Mouse (Mus musculus): ENCODE measurements around the gene Polr3a.
A peak's percentile ranks its signal among the peaks of the same experiment; 100 is the strongest.

Gene Polr3a

DNA sequence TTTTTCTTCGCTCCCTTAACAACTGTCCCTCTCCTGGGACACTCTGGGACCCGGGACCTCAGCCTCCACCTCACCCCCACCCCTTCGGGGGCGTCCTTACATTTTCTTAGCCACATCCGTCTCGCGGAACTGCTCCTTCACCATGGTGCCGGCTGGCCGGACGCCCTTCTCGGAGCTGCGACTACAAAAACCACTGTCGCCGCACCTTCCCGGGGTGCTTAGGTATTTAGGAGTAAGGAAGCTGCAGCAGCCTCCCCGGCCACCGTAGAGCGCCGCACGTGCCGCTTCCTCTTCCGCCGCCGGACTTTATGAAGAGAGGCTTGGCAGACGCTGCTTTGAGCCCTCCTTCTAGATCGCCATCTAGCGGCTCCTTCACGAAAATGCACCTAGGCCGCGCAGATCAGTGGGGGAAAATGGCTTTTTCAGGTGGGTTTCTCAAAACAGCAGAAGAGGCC lies at the start of gene Polr3a, which contains the start of gene Rps24:
Gene Polr3a, minus strand, starts transcription at position 286 of the 455 bp plus-strand sequence.
Gene Rps24, plus strand, starts transcription at position 353 of the 455 bp plus-strand sequence.
- peak; percentile 93 to 95 for DNase-seq

GRCm38 (mm10) chr14:24534865-24535545 lies 48.1 kb upstream of the Polr3a start:
- DNase-seq = no peak

DNA sequence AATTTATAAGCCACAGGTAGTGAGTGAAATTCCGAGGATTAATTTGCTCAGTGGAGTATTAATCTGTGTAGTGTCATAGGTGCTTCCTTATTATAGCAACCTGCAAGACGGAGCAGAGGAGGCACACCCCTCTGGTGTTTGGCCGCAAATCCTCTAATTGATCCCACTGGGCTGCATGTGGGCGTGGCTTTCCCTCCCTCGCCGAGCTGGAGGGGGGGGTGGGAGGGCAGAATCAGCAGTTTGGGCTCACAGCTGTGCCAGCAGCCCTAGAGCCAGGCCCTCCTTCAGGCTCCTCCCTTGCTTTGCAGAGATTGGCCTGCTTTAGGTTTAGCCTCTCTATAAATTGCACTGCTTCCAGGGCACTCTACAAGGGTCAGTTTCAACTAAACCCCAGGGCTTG lies 43.4 kb upstream of the Polr3a start:
- no peak for DNase-seq

- no peak for DNase-seq
Measured at GRCm38 (mm10) chr14:24526440-24526839, 39.6 kb upstream of the Polr3a start.

GRCm38 (mm10) chr14:24525677-24526415 lies 39.0 kb upstream of the Polr3a start:
- DNase-seq = no peak

DNA sequence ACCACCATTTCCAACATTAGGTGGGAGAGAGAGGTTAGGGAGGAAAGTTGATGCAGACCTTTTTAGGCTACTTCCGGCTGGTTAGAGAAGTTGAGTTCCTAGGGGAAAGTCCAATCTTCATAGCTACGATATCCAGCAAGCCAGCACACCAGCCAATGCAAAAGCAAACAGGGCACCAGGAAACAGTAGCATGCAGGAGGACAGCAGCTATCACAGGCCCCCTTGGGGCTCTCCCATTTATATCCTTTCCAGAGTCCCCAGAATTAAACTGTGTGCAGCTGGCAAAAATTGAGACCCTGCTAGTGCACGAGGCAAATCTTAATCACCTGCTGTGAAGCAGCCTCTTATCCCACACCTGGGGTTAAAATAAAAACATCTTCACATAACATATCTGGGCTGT lies 38.3 kb upstream of the Polr3a start:
- DNase-seq = no peak

DNA sequence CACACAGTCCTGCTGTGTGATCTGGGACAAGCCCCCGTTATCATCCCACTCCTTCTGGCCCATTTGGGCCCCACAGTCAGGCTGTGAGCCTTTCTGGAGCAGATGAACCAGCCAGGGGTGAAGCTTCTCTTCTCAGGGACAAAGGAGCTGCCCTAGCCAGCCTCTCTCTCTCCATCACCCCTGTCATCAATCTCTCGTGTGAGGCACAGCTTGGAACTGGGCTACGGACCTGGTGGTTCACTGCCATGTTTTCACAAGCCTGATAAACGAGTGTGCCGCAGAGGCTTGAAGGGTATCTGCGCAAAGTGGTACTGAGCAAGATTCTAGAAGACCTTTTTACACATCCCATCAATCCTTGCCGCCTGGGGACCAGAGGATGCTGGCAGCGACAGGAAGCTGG lies 34.7 kb upstream of the Polr3a start:
- DNase-seq = no peak

GRCm38 (mm10) chr14:24512527-24513161 lies 25.8 kb upstream of the Polr3a start:
- no peak for DNase-seq

- DNase-seq = no peak
Measured at GRCm38 (mm10) chr14:24510679-24511078, 23.8 kb upstream of the Polr3a start.

GRCm38 (mm10) chr14:24510218-24510617 lies 23.4 kb upstream of the Polr3a start:
- DNase-seq = no peak

DNA sequence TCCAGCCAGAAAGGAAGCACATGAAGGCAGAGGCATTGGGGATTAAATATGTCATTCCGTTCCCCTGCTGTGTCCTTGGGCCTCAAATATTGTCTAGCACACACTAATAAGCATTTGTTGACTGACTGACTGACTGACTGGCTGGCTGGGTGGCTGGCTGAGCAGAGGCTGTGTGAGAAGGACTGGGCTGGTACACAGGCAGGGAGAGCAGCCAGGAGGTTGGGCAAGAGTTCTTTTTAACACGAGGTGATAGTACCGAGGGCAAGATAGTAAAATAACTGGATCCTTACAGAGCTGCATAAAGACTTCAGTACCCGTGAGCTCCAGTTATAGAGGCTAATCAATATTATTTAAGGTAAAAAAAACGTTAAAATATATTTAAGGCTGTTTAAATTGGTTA lies 22.7 kb upstream of the Polr3a start:
- no peak for DNase-seq

GRCm38 (mm10) chr14:24508070-24508773 lies 21.4 kb upstream of the Polr3a start:
- no peak for DNase-seq

DNA sequence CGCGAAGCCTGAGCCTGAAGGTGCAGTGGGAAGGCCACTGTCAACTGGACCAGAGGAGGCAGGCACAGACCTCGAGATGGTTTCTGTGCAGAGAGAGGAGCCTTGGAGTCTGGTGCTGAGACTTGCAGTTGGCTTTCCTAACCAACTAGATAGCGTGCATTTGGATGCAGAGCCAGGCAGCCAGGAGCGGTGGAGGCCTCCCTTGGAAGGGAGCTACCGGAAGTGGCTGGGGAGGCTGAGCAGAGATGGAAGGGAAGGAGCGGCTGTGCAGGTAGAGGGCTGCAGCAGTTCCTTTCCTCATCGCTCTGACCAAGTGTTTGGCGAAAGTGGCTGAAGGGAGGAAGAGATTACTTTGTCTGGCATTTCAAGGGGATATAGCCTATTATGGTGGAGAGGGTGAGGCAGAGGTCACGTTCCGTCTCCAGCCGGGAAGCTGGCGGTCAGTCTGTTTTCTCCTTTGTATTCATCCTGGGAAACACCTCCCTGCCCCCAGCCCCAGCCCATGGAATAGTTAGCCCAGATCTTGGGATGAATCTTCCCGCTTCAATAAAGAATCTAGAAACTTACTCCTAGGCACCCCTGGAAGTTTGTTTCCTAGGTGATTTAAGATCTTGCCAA lies 20.7 kb upstream of the Polr3a start:
- no peak for DNase-seq

- DNase-seq = no peak
Measured at GRCm38 (mm10) chr14:24501256-24501655, 14.4 kb upstream of the Polr3a start.

DNA sequence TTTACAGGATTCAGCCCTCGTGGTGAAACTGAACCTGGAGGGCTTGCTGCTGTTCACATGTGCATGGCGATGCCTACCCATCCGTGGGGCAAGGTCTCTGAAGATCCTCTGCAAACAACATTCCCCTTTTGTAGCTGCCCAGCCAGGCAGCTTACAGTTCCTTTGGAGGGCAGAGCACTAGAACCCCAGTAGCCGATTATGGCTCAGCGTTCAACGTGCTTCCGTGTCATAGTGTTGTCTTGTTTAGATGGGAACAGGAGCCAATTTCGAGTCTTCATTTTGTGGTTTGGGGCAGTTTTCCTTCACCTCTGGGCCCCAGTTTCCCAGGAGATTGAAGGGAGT lies 14.0 kb upstream of the Polr3a start:
- DNase-seq = no peak

DNA sequence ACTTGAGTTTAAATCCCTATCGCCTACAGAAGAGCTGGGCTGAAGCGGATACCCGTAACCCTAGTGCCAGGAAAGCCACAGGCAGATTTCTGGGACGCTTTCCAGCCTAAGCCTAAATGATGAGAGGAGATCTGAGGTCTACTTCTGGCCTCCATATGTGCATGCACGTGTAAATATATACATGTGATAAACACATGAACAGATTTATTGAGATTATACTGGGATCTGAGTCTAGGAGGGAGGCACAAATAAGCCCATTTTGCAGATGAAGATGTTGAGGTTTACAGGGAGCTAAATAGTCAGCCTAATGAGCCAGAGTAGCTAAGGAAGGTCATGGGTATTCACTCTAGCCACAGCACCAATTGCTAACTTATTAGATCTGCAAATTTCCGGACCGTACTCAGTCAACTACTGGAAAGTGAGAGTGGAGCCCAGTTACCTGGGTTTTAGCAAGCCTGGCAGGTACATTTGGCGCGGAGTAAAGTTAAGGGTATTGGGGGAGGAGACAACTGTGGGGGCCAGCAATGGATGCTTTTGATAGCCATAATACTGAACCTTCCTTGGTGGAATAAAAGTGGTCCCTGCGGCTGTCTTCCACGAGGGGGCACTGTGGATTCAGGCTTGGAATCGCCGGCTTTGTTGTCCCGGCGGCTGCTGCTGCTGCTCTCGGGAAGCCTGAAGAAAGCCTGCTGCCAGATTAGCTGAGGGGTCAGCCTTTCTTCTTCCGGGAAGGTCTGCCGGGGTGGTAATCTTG lies 13.4 kb upstream of the Polr3a start:
- peak; percentile 59 to 76 for DNase-seq

DNA sequence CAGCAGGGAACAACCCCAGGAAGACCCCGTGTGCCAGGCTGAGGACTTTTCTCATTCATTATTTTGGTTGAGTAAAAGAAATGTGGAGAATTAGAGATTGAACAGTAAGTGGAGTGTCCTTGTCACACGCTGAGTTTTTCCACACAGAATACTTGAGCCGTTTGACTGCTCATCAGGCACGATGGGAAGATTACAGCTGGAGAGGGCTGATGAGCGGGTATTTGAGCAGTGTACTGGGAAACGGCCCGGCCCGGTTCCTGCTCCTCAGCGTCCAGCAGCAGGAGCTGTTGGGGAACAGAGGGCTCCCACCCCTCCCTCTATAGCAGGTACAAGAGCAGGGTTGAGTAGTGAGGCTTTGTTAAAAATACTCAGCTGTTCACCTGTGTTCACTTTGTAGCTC lies 12.6 kb upstream of the Polr3a start:
- DNase-seq = no peak

GRCm38 (mm10) chr14:24498561-24499255 lies 11.8 kb upstream of the Polr3a start:
- DNase-seq = no peak

- no peak for DNase-seq
Measured at GRCm38 (mm10) chr14:24497443-24497842, 10.6 kb upstream of the Polr3a start.

- no peak for DNase-seq
Measured at GRCm38 (mm10) chr14:24496507-24496906, 9.6 kb upstream of the Polr3a start.

DNA sequence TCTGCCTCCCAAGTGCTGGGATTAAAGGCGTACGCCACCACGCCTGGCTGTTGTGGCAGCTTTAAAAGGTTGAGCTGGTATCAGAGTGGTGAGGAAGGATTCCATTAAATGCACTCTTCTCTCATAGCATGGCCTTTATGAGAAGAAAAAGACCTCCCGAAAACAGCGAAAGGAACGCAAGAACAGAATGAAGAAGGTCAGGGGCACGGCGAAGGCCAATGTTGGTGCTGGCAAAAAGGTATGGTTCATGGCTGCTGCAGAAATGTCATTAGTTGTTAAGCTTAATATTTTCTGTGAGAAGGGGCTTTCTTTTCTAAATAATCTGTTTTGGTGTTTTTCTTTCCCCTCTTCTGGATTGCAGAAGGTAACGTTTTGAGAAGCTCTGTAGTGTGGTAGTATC lies 6.4 kb upstream of the Polr3a start:
- DNase-seq = no peak

Data from kidney, adult 8-10 months (tissue).